Mouse (Mus musculus) c-Kit-positive CD71-positive TER-119-positive erythroid progenitor cells, embryonic 14.5 days (primary cell): ENCODE measurements around the gene Zar1l.

ENCODE experiments used
- DNase-seq: peaks from one replicate; pipeline ENCODE4 v3.0.0-alpha.2; 2013; ENCODE audit warnings: low spot score

Gene Zar1l

DNA sequence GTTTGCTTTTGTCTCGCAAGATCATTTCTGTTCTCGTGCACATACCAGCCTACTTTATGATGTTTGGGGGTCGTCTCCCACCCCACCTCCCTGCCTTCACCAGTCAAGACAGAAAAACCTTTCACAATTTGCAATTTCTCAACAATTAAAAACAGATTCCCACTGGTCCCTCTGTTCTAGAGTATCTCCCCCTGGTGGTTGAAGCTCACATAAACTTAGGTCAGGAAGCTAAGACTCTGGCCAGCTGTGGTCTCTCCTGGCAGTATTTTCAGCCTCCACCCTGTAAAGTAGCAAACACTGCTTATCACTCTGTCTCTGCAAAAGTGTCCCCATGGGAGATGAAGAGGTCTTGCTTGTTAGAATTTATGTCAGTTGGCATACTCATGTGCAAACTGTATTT lies 32.8 kb downstream of the Zar1l start:
- DNase-seq = peak; percentile 20

DNA sequence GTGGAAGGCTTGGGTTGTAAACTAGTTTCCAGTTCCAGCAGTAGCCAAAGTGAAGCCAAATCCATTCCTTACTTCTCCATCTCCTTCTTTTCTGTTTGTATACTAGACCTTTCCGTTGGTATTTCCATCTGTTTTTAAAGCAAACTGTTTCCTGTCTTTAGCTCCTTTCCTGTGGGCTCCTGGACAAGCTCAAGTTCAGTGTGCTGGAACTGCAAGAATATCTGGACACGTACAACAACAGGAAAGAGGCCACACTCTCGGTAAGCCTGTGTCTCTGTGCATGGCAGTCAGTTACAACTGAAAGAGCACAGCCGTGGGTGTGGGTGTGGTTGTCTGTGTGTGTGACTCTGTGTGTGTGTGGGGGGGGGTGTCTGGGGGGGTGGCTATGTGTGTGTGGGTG lies 39.4 kb downstream of the Zar1l start:
- no peak for DNase-seq

DNA sequence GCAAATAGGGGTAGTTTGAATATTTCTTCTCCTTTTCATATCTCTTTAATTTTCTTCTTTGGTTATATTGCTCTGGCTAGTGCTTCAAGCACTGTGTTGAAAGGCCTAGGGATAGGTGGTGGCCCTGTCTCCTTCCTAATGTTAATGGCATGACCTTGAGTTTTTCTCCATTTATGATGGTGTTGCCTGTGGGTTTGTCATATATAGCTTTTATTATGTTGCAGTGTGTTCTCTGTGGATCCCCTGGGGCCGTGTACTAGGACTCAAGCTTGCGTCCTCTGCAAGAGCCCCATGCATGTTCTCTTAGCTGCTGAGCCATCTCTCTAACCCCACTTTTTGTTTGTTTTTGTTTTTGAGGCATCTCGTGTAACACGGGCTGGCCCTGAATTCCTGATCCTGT lies 40.6 kb downstream of the Zar1l start:
- DNase-seq = no peak

GRCm38 (mm10) chr5:150468431-150468830 lies 49.5 kb downstream of the Zar1l start:
- no peak for DNase-seq

GRCm38 (mm10) chr5:150466132-150466531 lies 51.8 kb downstream of the Zar1l start:
- DNase-seq = no peak

- no peak for DNase-seq
Observed at GRCm38 (mm10) chr5:150465218-150465617, 52.7 kb downstream of the Zar1l start.

- no peak for DNase-seq
Observed at GRCm38 (mm10) chr5:150464721-150465120, 53.2 kb downstream of the Zar1l start.

DNA sequence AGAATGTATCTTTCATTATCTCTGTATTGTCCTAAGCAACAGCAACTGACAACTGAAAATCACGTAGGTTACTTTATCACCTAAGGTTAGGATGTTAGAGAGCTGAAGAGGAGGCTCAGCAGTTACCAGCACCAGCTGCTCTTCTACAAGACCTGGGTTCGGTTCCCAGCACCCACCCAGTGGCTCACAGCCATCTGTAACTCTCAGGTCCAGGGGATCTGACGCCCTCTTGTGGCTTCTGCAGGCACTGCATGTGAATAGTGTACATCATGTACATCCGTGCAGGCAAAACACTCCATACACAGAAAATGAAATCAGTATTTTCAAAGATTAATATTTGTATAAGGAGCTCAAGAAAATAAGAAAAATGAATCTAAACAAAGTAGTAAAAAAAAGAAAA lies 58.2 kb downstream of the Zar1l start:
- DNase-seq = no peak

GRCm38 (mm10) chr5:150457904-150458739 lies 59.8 kb downstream of the Zar1l start:
- no peak for DNase-seq

DNA sequence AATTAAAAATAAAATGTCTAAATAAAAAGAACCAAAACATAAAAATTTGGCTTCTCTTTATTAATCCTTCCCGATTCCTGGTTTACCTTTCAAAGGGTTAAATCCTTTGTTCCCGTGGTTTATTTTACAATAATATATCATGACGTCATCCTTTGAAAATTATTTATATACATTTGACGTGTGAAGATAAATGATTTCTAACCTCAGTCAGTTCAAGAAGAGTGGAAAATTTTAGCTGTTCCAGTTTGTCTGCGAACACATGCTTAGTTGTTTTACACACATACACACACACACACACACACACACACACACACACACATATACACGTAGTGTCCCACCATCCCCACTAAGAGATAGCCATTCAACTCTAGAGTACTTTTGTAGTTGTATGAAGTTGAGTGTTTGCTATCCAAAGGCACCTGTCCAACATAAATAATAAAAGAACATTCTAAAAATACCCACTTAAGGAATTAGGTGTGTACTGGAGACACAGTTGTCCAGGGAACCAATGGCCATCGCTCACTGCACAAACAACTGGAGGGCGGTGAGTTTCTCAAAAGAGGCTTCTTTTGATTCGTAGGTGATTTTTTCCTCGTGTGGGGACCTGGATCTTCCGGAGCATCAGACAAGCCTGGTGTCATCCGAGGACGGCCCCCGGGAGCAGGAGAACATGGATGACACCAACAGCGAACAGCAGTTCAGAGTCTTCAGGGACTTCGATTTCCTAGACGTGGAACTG lies 60.6 kb downstream of the Zar1l start:
- no peak for DNase-seq
